Mouse (Mus musculus) right cerebral cortex, postnatal 36 days (tissue): ENCODE results near the gene Itga5.

Experiments used
- DNase-seq, 2 experiments: peaks; one replicate each; pipeline ENCODE4 v3.0.0; 2022; ENCODE audit warnings: low spot score in 2 of 2, mixed read lengths in 1 of 2

Gene Itga5

DNA sequence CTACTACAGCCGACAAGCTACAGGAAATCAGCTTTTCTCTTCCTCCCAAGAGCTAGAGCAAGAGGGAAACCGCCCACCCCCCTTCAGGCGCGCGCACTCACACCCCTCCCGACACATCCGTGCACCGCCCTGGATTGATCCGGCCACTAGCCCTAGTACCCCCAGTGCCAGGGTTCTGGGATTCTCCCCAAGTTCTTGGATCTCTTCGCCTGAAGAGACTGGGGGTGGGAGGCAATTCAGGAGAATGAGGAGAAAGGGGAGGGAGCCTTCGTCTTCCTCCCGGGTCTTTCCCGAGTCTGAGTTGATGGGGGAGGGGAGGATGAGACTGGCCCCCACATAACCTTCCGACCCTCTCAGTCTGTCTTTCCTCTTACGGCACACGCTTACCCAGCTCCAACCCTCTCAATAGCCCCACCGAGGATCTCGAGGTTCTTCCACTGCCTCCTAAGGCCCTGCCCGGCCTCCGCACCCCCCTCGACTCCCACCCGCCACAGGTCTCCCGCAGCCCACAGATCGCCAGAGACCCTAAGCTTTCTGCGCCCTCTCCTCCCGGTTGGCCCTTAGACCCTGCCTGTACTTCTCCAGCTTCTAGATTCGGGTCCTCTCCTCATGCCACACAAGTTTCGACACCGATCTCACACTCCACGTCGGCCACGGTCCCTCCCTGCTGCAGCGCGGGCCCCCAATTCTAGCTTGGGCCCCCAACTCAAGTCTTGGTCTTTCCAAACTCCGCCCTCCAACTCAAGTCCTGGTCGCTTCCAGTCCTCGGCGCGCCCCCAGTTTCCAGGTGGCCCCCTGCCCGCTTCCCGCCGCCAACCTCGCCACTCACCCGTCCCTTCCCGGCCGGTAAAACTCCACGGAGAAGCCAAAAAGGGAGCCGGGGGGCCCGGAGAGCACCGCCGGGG lies 840 bp downstream of the Itga5 start:
- no peak for DNase-seq

DNA sequence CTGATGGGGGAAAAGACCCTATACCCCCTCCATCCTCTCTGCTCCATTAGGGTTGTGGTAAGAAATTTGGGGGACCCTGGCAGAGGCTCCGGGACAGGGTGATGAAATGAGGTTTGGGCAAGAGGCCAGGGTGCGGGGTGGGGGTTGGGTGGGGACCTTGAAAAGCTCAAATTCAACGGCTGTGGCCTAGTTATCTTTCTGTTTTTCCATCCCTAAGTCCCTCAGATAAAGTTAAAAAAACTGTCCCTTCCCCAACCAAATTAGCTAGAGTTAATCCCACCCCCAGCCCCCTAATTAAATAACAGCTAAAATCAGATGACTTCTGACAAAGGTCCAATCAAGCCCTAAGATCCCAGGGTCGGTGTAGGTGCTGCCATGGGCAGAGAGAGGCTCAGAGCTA lies 1.8 kb downstream of the Itga5 start:
- DNase-seq = no peak

DNA sequence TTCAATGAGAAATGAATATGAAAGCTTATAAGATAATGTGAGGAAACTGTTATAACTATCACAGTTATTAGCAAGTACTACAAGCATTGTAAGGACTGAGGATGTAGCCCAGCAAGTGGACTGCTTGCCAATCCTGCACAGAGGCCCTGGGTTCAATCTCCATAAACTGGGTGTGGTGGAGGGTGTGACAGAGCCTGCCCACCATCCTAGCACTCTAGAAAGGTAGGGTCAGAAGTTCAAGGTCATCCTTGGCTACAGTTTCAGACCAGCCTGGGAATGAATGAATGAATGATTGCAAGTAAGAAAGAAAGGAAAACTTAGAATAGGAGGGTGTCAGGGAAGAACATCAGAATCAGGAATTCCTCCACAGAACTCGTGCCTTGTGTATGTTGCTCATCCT lies 2.8 kb downstream of the Itga5 start:
- no peak for DNase-seq

DNA sequence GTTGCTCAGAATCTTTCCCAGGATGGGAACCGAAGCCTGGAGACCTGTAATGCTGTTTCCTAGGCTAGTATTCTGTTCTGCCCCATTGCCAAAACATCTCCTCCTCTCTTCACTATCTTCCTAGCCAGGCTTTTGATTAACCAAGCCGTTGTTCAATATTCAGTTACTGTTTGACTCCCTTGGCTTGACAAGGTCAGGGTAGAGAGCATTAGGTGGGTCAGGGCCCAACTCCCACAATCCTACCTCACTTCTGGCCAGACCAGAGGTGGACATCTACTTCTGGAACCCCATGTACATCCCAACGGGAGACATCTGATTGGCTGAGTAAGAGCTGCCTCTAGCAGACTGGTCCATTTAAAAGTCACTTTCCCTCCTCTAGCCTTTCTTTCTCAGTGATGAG lies 3.6 kb downstream of the Itga5 start:
- DNase-seq = no peak

DNA sequence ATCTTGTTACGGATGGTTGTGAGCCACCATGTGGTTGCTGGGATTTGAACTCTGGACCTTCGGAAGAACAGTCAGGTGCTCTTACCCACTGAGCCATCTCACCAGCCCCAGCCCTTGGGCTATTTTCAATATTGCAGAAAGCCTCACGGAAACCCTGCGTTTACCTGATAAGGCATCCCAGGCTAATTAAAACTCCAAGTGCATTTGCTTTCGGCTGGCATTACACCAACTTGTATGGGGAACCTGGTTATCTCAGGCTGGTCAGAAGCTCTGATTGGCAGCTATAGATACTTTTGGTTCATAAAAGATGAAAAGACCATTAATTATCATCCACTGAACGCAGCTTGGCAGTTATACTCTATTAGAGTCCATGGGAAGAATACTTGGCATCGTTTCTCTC lies 4.2 kb downstream of the Itga5 start:
- DNase-seq = no peak

DNA sequence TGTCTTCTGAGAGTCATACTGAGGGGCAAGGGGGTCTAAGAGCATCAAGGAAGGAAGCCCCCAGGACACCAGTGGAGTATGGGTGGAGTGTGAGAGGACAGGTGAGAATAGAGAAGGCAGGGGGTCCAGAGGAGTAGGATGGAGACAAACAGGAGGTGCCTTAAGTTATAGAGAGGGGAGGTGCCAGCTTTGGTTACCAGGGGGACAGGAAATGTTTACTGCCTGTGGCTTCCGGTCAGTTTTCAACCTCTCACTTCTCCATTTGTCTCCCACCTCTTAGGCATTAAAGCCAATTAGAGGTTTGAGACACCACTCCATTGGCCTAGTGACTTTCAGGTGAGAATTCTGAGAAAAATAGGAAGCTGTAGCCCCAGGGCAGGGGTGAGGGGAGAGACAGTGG lies 5.3 kb downstream of the Itga5 start:
- no peak for DNase-seq

DNA sequence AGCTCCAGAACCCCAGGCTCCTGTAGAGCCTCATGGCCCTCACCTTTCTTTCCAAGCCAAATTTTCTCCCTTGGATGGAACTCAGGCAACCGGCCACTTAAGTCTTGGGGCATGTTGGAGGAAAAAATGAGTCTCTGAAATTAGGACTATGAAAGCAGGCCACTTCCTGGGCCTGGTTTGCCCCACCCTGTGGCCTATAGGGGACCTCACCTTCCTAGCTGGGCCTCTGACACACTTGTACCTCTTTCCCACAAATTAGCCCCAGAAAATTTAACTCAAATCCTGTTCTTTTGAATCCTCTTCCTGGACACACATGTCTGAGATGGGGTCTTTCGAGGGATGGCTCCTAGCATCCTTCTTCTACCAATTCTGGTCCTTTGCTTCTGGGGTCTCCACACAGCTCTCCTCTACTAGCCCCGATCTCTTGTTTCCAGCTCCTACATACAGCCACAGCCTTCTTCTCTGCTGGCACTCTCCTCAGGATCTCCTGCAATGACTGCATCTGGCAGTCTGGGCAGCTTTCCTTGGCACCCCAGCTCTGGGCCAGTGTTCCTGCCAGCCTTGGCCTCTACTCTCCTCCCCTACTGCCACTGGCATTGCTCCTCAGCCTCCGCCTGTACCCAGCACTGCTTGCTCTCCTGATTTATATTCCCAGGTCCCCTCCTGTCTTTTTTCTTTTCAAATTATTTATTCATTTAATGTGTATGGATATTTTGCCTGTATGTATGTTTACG lies 6.5 kb downstream of the Itga5 start:
- no peak for DNase-seq

DNA sequence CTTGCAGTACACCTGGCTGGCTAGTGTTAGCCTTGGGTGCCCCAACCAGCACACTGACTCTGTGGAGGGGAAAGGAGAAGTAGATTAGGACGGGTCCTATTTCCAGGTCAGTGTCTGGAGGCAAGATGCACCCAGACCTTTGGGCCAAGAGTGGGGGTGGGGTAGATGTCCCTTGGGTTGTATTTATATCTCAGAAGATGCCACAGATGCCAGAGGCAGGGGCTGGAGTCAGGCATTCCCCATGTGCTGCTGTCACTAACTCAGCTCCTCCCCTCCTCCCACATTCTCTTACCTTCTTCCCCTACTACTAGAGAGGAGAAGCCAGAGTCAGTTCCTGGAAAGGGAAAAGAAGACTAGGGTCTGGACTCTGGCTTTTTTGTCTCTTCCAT lies 7.4 kb downstream of the Itga5 start:
- DNase-seq = no peak

DNA sequence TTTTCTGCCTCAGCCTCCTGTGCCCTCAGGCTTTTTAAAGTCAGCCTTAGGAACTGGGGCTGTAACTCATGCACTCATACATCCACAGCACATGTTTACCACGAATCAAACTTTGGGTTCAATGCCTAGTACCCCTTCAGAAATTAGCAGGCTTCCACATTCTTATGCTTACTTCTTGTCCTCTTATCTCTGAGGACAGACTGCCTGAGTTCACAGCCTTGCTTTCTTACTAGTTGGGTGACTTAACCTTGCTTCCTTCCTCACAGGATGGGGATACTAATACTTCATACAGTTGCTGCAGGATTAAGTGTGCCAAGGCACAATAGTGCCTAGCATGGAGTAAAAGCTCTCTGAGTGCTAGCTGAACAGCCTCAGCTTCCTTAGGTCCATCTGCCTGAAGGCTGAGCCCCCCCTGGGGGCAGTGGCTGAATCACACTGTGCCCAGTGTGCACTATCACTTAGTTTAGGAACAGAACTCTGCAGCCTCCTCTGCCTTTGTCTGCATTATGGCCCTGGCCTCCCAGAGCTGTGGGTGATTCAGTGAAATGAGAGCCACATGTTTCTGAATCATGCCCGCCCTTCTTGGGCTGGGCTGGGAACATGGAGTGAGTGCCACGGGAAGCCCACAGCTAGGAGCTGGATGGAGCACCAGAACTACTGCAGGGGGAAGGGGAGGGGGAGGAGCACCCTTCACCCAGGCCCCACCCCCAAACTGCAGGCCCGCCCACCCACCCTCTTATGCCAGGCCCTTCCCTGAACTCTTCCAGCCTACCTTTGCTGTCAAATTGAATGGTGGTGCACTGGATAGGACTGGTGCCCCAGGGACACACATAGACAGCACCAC lies 8.1 kb downstream of the Itga5 start:
- no peak for DNase-seq

DNA sequence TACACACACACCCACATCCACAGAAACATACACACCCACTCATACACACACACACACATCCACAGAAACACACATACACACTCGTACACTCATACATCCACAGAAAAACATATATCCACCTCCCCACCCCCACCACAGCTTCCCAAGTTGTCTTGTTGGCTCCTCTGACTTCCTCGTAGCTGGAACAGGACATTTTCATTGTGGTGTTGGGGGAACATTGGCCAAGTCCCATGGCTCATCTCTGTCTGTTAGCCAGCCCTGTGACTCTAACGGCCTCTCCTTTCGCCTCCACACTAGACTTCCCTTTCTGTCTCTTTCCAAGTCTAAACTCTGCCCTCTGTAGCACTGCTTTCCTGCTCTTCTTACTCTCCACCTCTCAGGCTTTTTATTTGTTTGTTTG lies 8.7 kb downstream of the Itga5 start:
- DNase-seq = no peak

DNA sequence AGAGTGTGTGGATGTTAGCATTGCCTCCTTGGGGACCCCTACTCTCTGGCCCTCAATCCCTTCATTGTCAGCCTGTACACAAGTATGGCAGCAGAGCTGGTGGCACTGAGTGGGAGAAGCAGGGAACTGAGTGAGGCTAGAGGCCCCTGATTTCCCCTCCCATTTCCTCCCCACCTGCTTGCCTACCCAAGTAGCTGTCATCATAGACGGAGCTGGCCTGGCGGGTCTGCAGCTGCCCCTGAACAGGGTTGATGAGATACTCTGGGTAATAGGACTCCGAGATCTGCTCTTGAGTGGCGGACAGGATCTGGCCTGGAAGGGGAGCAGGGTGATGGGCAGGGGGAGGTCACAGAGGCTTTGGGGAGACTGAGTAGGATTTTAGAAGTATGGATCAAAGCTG lies 10.4 kb downstream of the Itga5 start:
- no peak for DNase-seq

DNA sequence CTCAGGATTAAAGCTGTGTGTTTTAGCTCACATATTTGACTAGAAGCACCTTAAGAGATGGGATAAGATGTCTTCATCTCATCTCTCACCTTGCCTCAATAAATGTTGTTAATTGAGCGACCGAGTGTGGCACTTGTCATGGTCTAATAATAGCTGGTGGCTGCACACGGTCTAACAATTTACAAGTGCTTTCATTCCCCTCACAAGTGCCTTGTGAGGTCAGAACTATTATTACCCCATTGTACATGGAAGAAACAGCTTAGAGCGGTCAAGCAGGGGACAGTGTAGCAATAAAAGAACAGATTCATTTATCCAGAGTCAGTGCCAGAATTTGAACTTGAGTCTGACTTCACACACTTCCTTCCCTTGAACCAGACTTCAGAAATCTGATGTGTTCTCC lies 11.1 kb downstream of the Itga5 start:
- DNase-seq = no peak

DNA sequence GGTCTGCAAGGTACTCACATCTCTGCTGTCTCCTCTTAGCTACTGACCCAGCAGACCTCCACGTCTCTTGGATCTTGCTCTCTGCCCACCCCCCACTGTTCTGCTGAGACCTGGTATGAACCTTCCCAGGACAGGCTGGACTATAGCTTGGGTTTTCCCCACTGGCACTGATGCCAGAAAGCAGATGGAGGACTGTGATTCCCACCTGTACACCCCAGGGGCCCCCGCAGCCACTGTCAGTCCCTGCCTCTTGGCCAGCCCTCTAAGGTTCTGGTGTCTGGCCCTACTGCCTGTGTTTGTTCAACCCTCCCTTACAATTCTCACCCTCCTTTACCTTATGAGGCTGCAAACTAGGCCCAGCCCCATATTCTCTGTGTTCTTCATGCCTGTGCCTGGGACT lies 11.9 kb downstream of the Itga5 start:
- no peak for DNase-seq

DNA sequence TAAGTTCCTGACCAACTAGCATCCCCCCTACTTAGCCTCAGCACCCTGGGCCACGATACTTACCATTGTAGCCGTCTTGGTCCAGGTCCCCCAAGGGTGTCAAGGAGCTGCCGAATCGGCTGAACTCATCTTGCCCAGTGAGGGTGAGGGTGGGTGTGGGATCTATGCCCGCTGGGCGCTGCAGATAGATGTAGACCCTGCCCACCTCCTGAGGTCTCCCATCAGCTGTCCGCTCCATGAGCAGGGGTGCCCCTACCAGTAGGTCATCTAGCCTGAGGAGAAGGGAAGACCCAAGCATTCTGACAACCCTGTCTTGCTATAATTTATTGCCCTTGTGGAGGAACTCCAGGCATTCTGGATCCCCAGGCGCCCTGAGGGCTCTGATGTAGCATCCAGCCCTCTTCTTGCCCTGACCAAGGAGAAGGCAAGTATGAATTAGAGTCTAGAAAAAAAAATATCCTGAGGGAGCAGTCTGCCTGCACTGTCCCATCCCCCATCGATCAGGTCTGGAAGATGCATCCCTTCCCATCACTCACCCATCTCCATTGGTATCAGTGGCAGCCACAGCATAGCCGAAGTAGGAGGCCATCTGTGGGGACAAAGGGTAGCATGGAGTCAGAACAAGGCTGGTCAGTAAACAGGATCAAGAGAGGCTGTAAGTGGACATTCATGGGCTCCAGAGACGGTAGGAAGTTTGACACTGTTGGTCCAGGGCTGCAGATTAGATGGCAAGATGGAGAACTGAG lies 12.9 kb downstream of the Itga5 start:
- DNase-seq = no peak

DNA sequence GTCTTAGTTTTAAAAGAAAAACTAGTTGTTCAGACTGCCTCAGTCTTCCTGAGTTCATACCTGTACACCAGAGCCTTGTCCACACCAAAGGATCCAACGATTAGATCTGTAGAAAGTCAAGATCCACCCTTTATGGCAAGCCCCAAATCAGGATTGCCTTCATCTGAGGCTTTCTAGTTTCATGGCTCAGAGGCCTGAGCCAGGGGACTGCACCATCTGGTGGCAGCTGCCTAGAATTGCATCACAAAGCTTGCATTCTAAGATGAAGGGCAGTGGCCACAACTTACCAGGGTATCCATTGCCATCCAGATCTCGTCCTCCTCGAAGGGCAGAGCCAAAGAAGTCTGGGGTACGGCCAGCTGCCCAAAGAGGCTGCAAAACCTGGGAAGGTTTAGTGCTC lies 13.7 kb downstream of the Itga5 start:
- no peak for DNase-seq

DNA sequence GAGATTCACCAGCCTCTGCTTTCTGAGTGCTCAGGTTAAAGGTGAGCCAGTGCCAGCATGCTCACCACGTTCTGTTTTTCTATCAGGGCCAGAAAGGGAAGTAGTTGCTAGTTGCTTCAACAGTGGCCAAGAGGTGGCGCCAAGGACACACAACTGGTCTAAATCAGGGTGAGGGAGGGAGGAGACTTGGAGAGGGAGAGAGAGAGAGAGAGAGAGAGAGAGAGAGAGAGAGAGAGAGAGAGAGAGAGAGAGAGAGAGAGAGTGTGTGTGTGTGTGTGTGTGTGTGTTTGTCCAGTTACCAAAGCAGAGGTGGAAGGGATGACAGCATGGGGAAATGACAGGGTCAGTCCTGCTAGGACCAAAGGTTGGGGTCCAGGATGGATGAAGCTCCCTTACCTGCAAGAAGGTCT lies 19.3 kb downstream of the Itga5 start:
- DNase-seq = peak in 1 of 2 experiments; percentile 40

DNA sequence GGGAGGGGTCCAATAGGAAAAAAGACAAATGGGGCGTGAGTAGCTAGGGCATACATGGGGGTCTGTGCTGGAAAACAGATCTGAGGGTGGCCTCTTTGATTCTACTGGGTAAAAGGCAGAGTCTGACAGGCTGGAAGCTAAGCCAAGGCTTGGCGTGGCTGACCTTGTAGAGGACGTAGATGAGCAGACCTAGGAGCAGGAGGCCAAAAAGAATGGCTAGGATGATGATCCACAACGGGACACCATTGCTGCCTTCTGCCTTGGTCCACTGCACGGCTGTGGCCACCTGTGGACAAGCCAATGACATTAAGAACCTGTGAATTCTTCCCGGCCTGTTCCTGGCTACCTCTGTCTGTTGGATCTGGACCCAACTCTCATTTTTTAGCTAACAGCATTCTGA lies 20.8 kb downstream of the Itga5 start:
- no peak for DNase-seq

DNA sequence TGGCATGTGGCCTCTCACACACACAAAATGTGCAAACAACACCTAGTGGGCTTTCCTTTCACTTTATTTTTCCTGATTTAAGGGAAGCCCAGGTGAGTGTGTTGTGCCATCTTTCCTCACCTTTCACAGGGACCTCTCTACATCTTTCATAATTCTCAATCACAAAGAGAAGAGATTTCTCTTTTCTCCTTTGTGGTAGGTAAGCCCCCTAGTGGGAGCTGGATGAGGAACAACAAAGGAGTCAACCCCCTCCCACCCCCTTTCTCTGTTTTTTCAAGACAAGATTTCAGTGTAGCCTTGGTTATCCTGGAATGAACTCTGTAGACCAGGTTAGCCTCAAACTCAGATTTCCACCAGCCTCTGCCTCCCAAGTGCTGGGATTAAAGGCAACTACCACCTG lies 23.0 kb downstream of the Itga5 start:
- DNase-seq = no peak

DNA sequence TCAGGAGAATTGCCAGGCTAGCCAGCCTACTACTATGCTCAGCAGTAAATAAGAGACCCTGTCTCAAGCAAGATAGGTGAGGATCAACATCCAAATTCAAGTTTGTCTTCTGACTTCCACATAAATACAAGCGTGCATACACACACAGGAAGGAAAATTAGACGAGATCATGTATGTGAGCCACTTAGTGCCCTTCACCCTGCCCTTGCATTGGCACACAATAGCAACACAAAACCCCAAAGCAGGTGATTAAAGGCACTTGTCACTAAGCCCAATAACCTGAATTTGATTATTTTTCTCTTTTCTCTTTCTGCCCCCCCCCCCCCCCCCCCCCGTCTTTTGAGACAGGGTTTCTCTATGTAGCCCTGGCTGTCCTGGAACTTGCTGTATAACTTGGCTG lies 23.6 kb downstream of the Itga5 start:
- DNase-seq = no peak

DNA sequence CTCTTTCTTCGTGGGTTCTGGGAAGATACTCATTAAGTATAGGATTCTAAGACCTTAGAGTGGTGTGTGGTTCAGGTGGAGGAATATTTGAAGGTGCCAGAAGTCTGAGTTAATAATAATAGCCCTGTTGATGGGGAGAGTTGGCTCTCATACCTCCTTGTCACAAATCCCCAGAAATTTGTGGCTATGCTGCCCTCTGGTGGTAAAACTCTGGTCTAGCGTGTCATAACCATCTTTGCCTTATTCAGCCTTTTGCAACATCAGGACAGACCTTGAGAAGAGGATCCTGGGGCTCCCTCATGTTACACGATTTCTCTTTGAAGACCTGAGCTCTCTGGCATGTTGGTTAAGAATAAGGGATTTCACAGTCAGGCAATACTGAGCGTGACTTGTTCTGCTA lies 24.1 kb downstream of the Itga5 start:
- DNase-seq = peak; percentile 63 to 64

DNA sequence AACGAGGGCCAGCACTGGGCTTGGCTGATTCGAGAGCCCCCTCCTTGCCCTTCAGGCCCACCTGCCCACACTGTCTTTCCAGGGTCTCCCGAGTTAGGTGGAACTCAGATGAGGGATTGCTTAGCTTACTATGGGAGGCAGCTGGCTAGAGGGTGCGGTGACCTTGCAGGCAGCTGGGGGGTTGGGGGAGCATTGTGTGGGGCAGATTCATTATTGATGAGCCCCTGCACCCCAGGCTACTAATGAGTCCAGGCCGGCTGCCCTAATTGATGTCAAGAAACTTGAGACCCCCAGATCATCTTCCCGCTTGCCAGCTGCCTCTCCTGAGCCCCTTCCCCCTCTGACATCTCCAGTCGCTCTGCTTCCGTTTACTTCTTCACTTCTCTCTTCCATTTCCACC lies 25.0 kb downstream of the Itga5 start:
- DNase-seq = no peak

DNA sequence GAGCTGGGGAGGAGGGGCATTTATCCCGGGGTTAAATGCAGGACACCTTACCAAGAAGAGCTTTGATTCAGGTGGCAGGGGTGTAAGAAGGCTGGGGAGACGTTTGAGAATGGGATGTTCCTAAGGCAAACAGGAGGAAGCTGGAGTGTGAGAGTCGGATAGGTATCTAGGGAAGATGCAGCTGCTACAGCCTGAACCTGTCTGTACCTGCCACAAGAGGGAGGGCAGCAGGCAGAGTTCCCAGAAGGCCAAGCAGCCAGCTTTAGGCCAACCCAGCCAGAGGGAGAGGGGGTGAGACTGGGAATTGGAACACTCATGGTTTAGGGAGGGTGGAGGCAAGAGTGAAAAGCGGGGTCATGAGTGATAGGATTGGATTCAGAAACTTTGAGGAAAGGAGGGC lies 25.8 kb downstream of the Itga5 start:
- DNase-seq = no peak
